Mouse (Mus musculus): ENCODE data around the gene Ccdc102a.
A peak's percentile ranks its signal among the peaks of the same experiment; 100 is the strongest.

Gene Ccdc102a

DNA sequence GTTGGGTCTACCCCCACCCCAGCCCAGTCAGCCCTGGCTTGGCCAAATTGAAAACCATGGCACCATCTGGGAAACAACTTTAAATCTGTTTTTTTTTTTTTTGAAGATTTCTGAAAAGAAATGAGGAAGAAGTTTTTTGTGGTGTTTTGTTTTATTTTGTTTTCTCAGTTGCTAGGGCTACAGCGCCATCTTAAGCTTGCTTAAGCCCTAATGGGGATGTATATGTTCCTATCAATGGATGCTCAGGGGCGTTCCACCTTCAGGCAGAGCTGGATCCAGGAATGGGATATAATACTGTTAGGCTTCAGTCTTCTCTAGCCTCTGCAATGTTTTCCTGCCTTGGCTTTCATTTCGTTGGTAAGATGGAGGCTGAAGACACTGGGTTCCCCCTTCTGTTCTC, 17.3 kb upstream of the Ccdc102a start:
- Histone ChIP-seq H3K27me3 (ENCODE audit: insufficient read depth, low read length) (peaks cover 3% of the 10 kb centered on the region; the same call in 1 of the 2 replicates), H3K4me1 (replicated peaks; ENCODE audit: low read depth, low read length) (0 out of 2 replicates have a peak, but pooled peaks cover 3% of the 10 kb centered on the region), H3K4me3 (replicated peaks; ENCODE audit: low read length) (no peak overlapping the region), H3K36me3 (ENCODE audit: insufficient read depth, low read length) (no peaks in the 10 kb centered on the region), H3K9me3 (ENCODE audit: low read length) (no peaks in the 10 kb centered on the region)
- TF ChIP-seq CTCF (conservative IDR thresholded peaks at IDR 0.05; ENCODE audit: low read length), result no peak
- TF ChIP-seq POU5F1 (IDR thresholded peaks at IDR 0.05; ENCODE audit: borderline replicate concordance, low read length), result no peak
- TF ChIP-seq NANOG (IDR thresholded peaks at IDR 0.05; ENCODE audit: borderline replicate concordance, low read length), result no peak

DNA sequence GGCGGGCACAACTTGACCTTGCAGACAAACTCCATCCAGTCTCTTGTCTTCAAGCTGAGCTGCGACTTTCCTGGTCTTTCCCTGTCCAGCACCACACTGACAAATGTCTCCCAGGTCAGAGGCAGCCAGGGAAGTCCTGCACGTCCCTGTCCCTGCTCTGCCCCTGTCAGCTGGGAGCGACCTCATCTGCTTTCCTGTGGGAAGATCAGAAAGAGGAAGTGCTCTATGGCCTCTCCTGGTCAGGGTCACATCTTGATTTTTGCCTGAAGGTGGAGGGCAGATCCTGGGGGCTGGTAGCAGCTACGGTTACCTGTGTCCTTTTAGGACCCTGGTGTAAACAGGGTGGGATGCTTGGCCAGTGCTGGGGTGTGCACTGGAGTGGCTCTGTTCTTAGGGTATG, 16.0 kb upstream of the Ccdc102a start:
- H3K27me3 ChIP-seq (ENCODE audit: insufficient read depth, low read length), result peaks cover 3% of the 10 kb centered on the region; the same call in 1 of the 2 replicates
- TF ChIP-seq NANOG (IDR thresholded peaks at IDR 0.05; ENCODE audit: borderline replicate concordance, low read length), result no peak
- TF ChIP-seq POU5F1 (IDR thresholded peaks at IDR 0.05; ENCODE audit: borderline replicate concordance, low read length), result no peak
- TF ChIP-seq CTCF (conservative IDR thresholded peaks at IDR 0.05; ENCODE audit: low read length), result no peak
- H3K36me3 ChIP-seq (ENCODE audit: insufficient read depth, low read length), result no peaks in the 10 kb centered on the region
- H3K4me1 ChIP-seq (replicated peaks; ENCODE audit: low read depth, low read length), result 0 out of 2 replicates have a peak, but pooled peaks cover 3% of the 10 kb centered on the region
- H3K9me3 ChIP-seq (ENCODE audit: low read length), result no peaks in the 10 kb centered on the region
- no peak overlapping the region for H3K4me3 ChIP-seq (replicated peaks; ENCODE audit: low read length)

- H3K4me1 ChIP-seq (replicated peaks; ENCODE audit: low read depth, low read length), result peaks cover 16% of the 10 kb centered on the region
- H3K36me3 ChIP-seq (ENCODE audit: insufficient read depth, low read length), result no peaks in the 10 kb centered on the region
- peaks cover 9% of the 10 kb centered on the region for H3K27me3 ChIP-seq (ENCODE audit: insufficient read depth, low read length)
- H3K9me3 ChIP-seq (ENCODE audit: low read length), result no peaks in the 10 kb centered on the region
- TF ChIP-seq POU5F1 (IDR thresholded peaks at IDR 0.05; ENCODE audit: borderline replicate concordance, low read length), result no peak
- no peak overlapping the region for H3K4me3 ChIP-seq (replicated peaks; ENCODE audit: low read length)
These were observed 10.3 kb upstream of the Ccdc102a start for GRCm38 (mm10) chr8:94928227-94928626.

DNA sequence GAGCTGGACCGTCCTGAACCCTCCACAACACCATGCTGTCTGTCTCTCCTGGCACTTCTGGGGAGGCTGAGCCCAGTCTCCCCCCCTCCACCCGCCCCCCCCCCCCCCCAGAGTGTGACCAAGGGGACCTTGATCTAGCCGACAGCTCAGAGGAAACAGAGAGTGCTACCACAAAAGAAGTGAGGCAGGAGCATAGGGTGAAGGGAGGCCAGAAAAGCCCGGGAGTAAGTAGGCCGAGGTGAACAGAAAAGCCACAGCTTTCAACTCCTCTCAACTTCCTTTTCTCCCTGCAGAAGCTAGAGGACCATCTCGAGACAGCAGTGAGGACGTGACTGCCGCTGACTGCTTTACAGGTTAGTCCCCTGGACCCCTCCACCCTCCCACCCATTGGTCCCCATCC, 5.5 kb upstream of the Ccdc102a start, which contains the start of gene Adgrg5:
Gene Adgrg5, plus strand, starts transcription at position 290 of the 400 bp plus-strand sequence.
- no peak for TF ChIP-seq NANOG (IDR thresholded peaks at IDR 0.05; ENCODE audit: borderline replicate concordance, low read length)
- TF ChIP-seq POU5F1 (IDR thresholded peaks at IDR 0.05; ENCODE audit: borderline replicate concordance, low read length), result no peak
- no peak for TF ChIP-seq CTCF (conservative IDR thresholded peaks at IDR 0.05; ENCODE audit: low read length)
- peaks cover 9% of the 10 kb centered on the region for H3K27me3 ChIP-seq (ENCODE audit: insufficient read depth, low read length)
- peaks cover 62% of the 10 kb centered on the region for H3K4me1 ChIP-seq (replicated peaks; ENCODE audit: low read depth, low read length)
- no peaks in the 10 kb centered on the region for H3K9me3 ChIP-seq (ENCODE audit: low read length)
- peak within 1 kb of the TSS; percentile 54 for H3K4me3 ChIP-seq (replicated peaks; ENCODE audit: low read length)
- H3K36me3 ChIP-seq (ENCODE audit: insufficient read depth, low read length), result no peaks in the 10 kb centered on the region

DNA sequence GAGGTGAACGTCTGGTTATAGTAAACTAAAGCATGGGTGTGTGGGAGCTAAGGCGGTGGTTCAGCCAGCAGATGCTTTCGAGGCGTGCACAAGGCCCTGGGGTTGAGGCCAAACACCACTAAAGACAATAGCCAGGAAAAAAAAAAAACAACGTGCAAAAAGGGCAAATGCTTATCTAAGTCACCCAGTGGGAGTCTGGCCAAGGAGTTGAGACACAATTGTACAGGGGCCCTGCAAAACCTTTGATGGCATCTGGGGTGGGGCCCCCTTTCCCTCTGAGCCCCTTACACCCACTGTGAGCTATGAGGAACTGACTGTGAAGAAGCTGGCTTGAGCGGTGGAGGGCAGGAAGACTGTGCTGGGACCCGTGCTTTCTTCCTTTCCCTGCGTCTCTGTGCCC, 4.7 kb upstream of the Ccdc102a start:
- TF ChIP-seq POU5F1 (IDR thresholded peaks at IDR 0.05; ENCODE audit: borderline replicate concordance, low read length) (no peak), CTCF (conservative IDR thresholded peaks at IDR 0.05; ENCODE audit: low read length) (no peak), NANOG (IDR thresholded peaks at IDR 0.05; ENCODE audit: borderline replicate concordance, low read length) (no peak)
- peaks cover 66% of the 10 kb centered on the region for H3K4me1 ChIP-seq (replicated peaks; ENCODE audit: low read depth, low read length)
- H3K4me3 ChIP-seq (replicated peaks; ENCODE audit: low read length), result peak overlapping the region; percentile 54
- no peaks in the 10 kb centered on the region for H3K9me3 ChIP-seq (ENCODE audit: low read length)
- peaks cover 9% of the 10 kb centered on the region for H3K27me3 ChIP-seq (ENCODE audit: insufficient read depth, low read length)
- no peaks in the 10 kb centered on the region for H3K36me3 ChIP-seq (ENCODE audit: insufficient read depth, low read length)

DNA sequence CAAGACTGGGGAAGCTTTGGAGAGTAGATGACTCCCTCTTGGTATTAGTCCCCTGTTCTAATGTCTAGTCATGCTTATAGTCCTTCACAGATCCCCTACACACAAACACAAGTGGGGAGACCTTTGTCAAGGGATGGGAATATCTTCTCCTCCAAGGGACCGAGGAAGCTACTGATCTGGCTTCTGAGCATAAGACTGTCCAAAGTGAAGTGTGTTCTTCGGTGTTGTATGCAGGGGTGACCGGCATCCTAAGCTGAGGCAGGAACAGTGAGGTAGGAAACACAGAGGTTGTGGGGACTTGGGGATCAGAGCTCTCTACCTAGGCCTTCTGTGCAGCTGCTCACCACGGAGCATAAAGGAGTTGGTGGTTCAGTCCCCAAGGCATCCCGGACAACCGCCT, 4.3 kb upstream of the Ccdc102a start:
- no peak for TF ChIP-seq POU5F1 (IDR thresholded peaks at IDR 0.05; ENCODE audit: borderline replicate concordance, low read length)
- Histone ChIP-seq H3K4me1 (replicated peaks; ENCODE audit: low read depth, low read length) (peaks cover 66% of the 10 kb centered on the region), H3K27me3 (ENCODE audit: insufficient read depth, low read length) (peaks cover 9% of the 10 kb centered on the region), H3K4me3 (replicated peaks; ENCODE audit: low read length) (peak overlapping the region; percentile 37), H3K36me3 (ENCODE audit: insufficient read depth, low read length) (no peaks in the 10 kb centered on the region), H3K9me3 (ENCODE audit: low read length) (no peaks in the 10 kb centered on the region)

- Histone ChIP-seq H3K36me3 (ENCODE audit: insufficient read depth, low read length) (no peaks in the 10 kb centered on the region), H3K27me3 (ENCODE audit: insufficient read depth, low read length) (peaks cover 25% of the 10 kb centered on the region), H3K4me1 (replicated peaks; ENCODE audit: low read depth, low read length) (peaks cover 85% of the 10 kb centered on the region), H3K9me3 (ENCODE audit: low read length) (no peaks in the 10 kb centered on the region), H3K4me3 (replicated peaks; ENCODE audit: low read length) (no peak overlapping the region)
- no peak for TF ChIP-seq CTCF (conservative IDR thresholded peaks at IDR 0.05; ENCODE audit: low read length)
- no peak for TF ChIP-seq NANOG (IDR thresholded peaks at IDR 0.05; ENCODE audit: borderline replicate concordance, low read length)
- TF ChIP-seq POU5F1 (IDR thresholded peaks at IDR 0.05; ENCODE audit: borderline replicate concordance, low read length), result no peak
These were observed 1.4 kb upstream of the Ccdc102a start for GRCm38 (mm10) chr8:94919256-94919655.

DNA sequence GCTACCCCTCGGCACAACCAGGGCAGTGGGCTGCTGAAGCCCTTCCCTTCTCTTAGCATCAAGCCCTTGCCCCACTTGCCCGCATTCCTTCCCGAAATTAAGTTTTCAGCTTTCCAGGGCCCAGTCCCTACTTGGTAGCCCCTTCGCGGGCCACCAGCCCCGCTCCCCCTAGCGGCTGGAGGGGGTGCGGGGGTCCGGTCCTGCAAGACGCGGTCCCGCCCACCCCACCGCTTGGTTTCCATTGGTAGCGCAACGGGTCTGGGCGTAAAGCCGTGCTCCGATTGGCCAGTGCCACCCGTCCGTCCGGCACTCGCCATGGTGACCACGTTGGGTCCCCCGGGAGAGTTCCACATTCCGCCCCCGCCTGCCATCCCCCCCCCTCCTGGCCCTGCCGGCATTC, 546 bp downstream of the Ccdc102a start:
- Histone ChIP-seq H3K4me3 (replicated peaks; ENCODE audit: low read length) (peak overlapping the region; percentile 95), H3K27me3 (ENCODE audit: insufficient read depth, low read length) (peaks cover 37% of the 10 kb centered on the region), H3K36me3 (ENCODE audit: insufficient read depth, low read length) (peaks cover 5% of the 10 kb centered on the region), H3K4me1 (replicated peaks; ENCODE audit: low read depth, low read length) (peaks cover 79% of the 10 kb centered on the region), H3K9me3 (ENCODE audit: low read length) (no peaks in the 10 kb centered on the region)
- TF ChIP-seq POU5F1 (IDR thresholded peaks at IDR 0.05; ENCODE audit: borderline replicate concordance, low read length) (no peak), CTCF (conservative IDR thresholded peaks at IDR 0.05; ENCODE audit: low read length) (peak; percentile 44), NANOG (IDR thresholded peaks at IDR 0.05; ENCODE audit: borderline replicate concordance, low read length) (no peak)

DNA sequence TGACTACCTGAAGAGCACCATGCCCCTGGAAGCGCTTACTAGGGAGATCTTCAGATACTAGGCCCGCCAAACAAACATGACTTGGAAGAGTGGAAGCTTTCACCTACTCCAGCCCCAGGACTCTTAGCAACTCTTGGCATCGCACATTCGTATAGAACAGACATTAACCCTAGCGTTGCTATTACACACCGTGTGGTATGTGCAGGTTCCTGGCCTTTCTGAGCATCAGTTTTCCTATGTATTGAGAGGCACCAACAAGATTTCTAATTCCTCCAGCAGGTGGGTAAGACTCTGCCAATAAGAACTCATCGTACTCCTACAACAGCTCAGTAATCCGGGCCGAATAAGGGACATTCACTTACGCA, 956 bp downstream of the Ccdc102a start:
- peaks cover 9% of the 10 kb centered on the region for H3K36me3 ChIP-seq (ENCODE audit: insufficient read depth, low read length)
- H3K4me1 ChIP-seq (replicated peaks; ENCODE audit: low read depth, low read length), result peaks cover 79% of the 10 kb centered on the region
- peak overlapping the region; percentile 95 for H3K4me3 ChIP-seq (replicated peaks; ENCODE audit: low read length)
- H3K27me3 ChIP-seq (ENCODE audit: insufficient read depth, low read length), result peaks cover 41% of the 10 kb centered on the region
- H3K9me3 ChIP-seq (ENCODE audit: low read length), result no peaks in the 10 kb centered on the region
- TF ChIP-seq POU5F1 (IDR thresholded peaks at IDR 0.05; ENCODE audit: borderline replicate concordance, low read length) (no peak), CTCF (conservative IDR thresholded peaks at IDR 0.05; ENCODE audit: low read length) (no peak), NANOG (IDR thresholded peaks at IDR 0.05; ENCODE audit: borderline replicate concordance, low read length) (no peak)
